In the genomic region with DNA sequence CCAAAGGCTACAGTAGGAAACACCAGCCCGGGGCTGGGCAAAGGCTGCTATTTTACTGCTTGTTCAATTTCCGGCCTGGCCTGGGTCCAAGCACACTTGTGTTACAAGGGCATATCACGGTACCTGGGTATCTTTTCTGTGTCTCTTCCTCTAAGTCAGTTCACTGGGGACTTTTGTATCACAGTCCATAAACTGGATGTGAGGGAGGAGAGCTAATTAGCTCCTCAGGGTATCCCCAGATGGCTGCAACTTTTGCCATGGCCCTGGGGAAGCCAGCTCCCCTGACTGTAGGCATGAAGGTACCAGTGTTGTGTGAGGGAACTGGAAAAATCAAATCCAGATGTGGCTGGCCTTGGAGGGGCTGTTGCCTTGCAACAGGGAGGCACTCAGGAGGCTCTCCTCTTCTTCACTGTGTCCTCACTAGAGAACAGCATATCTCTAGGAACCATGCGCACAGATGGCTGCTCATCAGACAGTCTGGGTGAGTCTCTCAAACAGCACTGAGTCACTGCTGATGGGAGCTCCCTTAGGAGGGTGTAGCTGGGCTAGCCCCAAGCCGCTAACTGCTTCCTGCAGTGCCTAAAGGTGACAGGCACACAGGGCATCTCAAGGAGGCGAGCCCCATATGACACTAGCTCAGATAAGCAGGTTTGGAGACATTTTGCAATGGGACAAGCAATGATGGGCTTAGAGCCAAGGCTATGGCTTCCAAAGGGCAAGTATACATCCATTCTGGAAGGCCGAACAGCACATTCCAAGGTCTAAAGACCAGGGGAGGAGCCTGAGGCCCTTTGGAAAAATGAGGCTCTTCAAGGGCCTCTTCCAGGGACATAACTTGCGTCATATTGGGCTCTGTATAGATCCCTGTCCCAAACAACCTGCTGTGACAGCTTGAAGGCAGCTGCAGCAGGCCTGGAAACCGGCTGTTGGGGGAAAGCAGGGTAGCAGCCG, we compare ENCODE assay signal across 8 mouse cellular contexts. TPM values are rescaled to one million over a fixed set of nuclear protein-coding genes. Genes with fewer than 3 reads are reported as not detected.
A peak's percentile ranks its signal among the peaks of the same experiment; 100 is the strongest.
DNase-seq lines count a peak whose midpoint lies in the region; ATAC-seq and TF ChIP-seq lines count a peak whose summit lies in the region.

No protein-coding gene starts in this region.

- TF ChIP-seq CTCF in lung, postnatal 0 days (IDR thresholded peaks at IDR 0.05): no peak

- H3K9ac ChIP-seq in forebrain, embryonic 15.5 days (replicated peaks): no peak overlapping the region
- no peak overlapping the region for H3K9ac ChIP-seq in lung, postnatal 0 days (replicated peaks; ENCODE audit: low read depth)

- ATAC-seq in forebrain, embryonic 15.5 days (replicated peaks): peak; percentile 83
- peak; percentile 94 for ATAC-seq in lung, postnatal 0 days
- no peak for ATAC-seq in granulocyte monocyte progenitor cell, adult 5-6 weeks (replicated peaks; ENCODE audit: poor library complexity, severe bottlenecking)

- peak; percentile 61 to 63 for DNase-seq in cerebellum, postnatal 10 days
- DNase-seq in cerebellum, adult 9-11 months: no peak
- DNase-seq in adipocyte (ENCODE audit: low spot score): peak; percentile 49
- DNase-seq in kidney, postnatal 14 days: peak; percentile 58
- peak; percentile 93 for DNase-seq in lung, postnatal 0 days (ENCODE audit: low spot score)
- DNase-seq in natural killer cell, adult 2 months (ENCODE audit: low spot score in 2 of 2): no peak

- peak; percentile 80 for TF ChIP-seq EP300 in lung, postnatal 0 days (IDR thresholded peaks at IDR 0.05)

- no peaks in the 10 kb centered on the region for H3K36me3 ChIP-seq in forebrain, embryonic 15.5 days
- no peaks in the 10 kb centered on the region; the same call in 1 of the 2 replicates for H3K36me3 ChIP-seq in lung, postnatal 0 days (ENCODE audit: insufficient read depth, low read length)

- H3K9me3 ChIP-seq in forebrain, embryonic 15.5 days: no peaks in the 10 kb centered on the region
- no peaks in the 10 kb centered on the region for H3K9me3 ChIP-seq in lung, postnatal 0 days (ENCODE audit: low read length)

- H3K4me3 ChIP-seq in forebrain, embryonic 15.5 days: no peak overlapping the region
- no peak overlapping the region for H3K4me3 ChIP-seq in lung, postnatal 0 days (ENCODE audit: low read depth, low read length)

- H3K4me1 ChIP-seq in forebrain, embryonic 15.5 days: peaks cover 29% of the 10 kb centered on the region
- peaks cover 10% of the 10 kb centered on the region; the same call in 1 of the 2 replicates for H3K4me1 ChIP-seq in lung, postnatal 0 days (ENCODE audit: insufficient read depth, low read depth, low read length)

- no peaks in the 10 kb centered on the region for H3K27me3 ChIP-seq in forebrain, embryonic 15.5 days
- no peaks in the 10 kb centered on the region for H3K27me3 ChIP-seq in lung, postnatal 0 days (replicated peaks; ENCODE audit: insufficient read depth, low read length)

- no peak overlapping the region for H3K4me2 ChIP-seq in forebrain, embryonic 15.5 days (replicated peaks)
- H3K4me2 ChIP-seq in lung, postnatal 0 days (replicated peaks; ENCODE audit: low read depth, low read length): no peak overlapping the region

- 62% methylated on average over 10 of the region's 10 CpGs for WGBS in forebrain, embryonic 15.5 days
- 37% methylated on average over 10 of the region's 10 CpGs for WGBS in lung, postnatal 0 days

- H3K27ac ChIP-seq in forebrain, embryonic 15.5 days (replicated peaks): peak overlapping the region; percentile 88
- peak overlapping the region; percentile 62 for H3K27ac ChIP-seq in lung, postnatal 0 days (ENCODE audit: low read length)

RNA-seq across cellular contexts. Expression of gene Lrrc75a, which starts 23.7 kb away (rescaled TPM):
- polyA plus RNA-seq in forebrain, embryonic 15.5 days (2015; fragmentation: Nextera tagmentation; extraction: Ambion mirVana): 11.1 and 11.3 TPM in 2 replicates
- polyA plus RNA-seq in lung, postnatal 0 days (2015; fragmentation: Nextera tagmentation; extraction: Ambion mirVana): 15.0 and 18.2 TPM in 2 replicates
- total RNA-seq in granulocyte monocyte progenitor cell, adult 5-6 weeks (2014; fragmentation: Nextera tagmentation): 5.7 TPM in 2 replicates
- 3.6 and 5.4 TPM in 2 replicates for total RNA-seq in granulocyte monocyte progenitor cell, adult 5-6 weeks (2017)

RNA-seq across cellular contexts. Expression of gene Mmgt2, which starts 23.8 kb away (rescaled TPM):
- polyA plus RNA-seq in forebrain, embryonic 15.5 days (2015; fragmentation: Nextera tagmentation; extraction: Ambion mirVana): 26.2 and 30.7 TPM in 2 replicates
- polyA plus RNA-seq in lung, postnatal 0 days (2015; fragmentation: Nextera tagmentation; extraction: Ambion mirVana): 22.3 and 27.9 TPM in 2 replicates
- 16.7 and 34.1 TPM in 2 replicates for total RNA-seq in granulocyte monocyte progenitor cell, adult 5-6 weeks (2014; fragmentation: Nextera tagmentation)
- total RNA-seq in granulocyte monocyte progenitor cell, adult 5-6 weeks (2017): 15.9 and 23.7 TPM in 2 replicates

RNA-seq across cellular contexts. Expression of gene Trpv2, which starts 50.3 kb away (rescaled TPM):
- 17.1 and 19.8 TPM in 2 replicates for polyA plus RNA-seq in forebrain, embryonic 15.5 days (2015; fragmentation: Nextera tagmentation; extraction: Ambion mirVana)
- polyA plus RNA-seq in lung, postnatal 0 days (2015; fragmentation: Nextera tagmentation; extraction: Ambion mirVana): 6.1 and 6.2 TPM in 2 replicates
- total RNA-seq in granulocyte monocyte progenitor cell, adult 5-6 weeks (2014; fragmentation: Nextera tagmentation): 13.8 and 17.5 TPM in 2 replicates
- 9.2 and 10.7 TPM in 2 replicates for total RNA-seq in granulocyte monocyte progenitor cell, adult 5-6 weeks (2017)

Comparison
In these comparisons a context has a peak if more than half of its experiments do, and no peak if none do; other contexts are left out.
1. DNase-seq: peak in cerebellum, postnatal 10 days (2 of 2), adipocyte (single experiment), kidney, postnatal 14 days (single experiment) and lung, postnatal 0 days (single experiment); none in cerebellum, adult 9-11 months (single experiment) and natural killer cell, adult 2 months (0 of 2).